Mouse (Mus musculus) embryonic facial prominence, embryonic 10.5 days (tissue): ENCODE data around the gene Sox13. TPM values are rescaled to one million over a fixed set of nuclear protein-coding genes. Genes with fewer than 3 reads are reported as not detected.

Experiments
- DNase-seq: peaks from one replicate; pipeline ENCODE4 v3.0.0-alpha.2; 2017; ENCODE audit warnings: low spot score
- H3K27ac ChIP-seq: fragments of 300-500 bp; sonication (generic); replicated peaks from 2 replicates; pipeline ENCODE4 v1.5.1; 2016; ENCODE audit warnings: mild to moderate bottlenecking
- H3K27me3 ChIP-seq: fragments of 300-500 bp; sonication (generic); replicated peaks from 2 replicates; pipeline ENCODE4 v1.6.1; 2016; ENCODE audit warnings: low read depth, mild to moderate bottlenecking; ENCODE audit not compliant: poor library complexity, severe bottlenecking
- H3K36me3 ChIP-seq: fragments of 300-500 bp; sonication (generic); replicated peaks from 2 replicates; pipeline ENCODE4 v1.6.1; 2016; ENCODE audit warnings: mild to moderate bottlenecking, moderate library complexity
- H3K4me1 ChIP-seq: fragments of 300-500 bp; sonication (generic); 2 replicates; pipeline ENCODE4 v1.6.1; 2016
- H3K4me3 ChIP-seq: fragments of 300-500 bp; sonication (generic); 2 replicates; pipeline ENCODE4 v1.5.1; 2016; ENCODE audit warnings: mild to moderate bottlenecking, moderate library complexity
- H3K9me3 ChIP-seq: fragments of 300-500 bp; sonication (generic); 2 replicates; pipeline ENCODE4 v1.6.1; 2016; ENCODE audit warnings: mild to moderate bottlenecking
- WGBS: fragments of 180-500 bp; shearing (Covaris S2); methylation state at CpG from one replicate; pipeline ENCODE4 v1.1.7; 2016; 5-methylcytosine and 5-hydroxymethylcytosine counted together
- polyA plus RNA-seq: library from polyadenylated mRNA; unstranded; fragments of >200 nt; fragmentation: Nextera tagmentation; extraction: Ambion mirVana; gene quantifications from 2 replicates; pipeline ENCODE4 v1.2.1, GENCODE M21; 2016

Sox13 gene
- polyA plus RNA-seq, 1 experiment from 2014 or later, result 12.1 TPM

DNA sequence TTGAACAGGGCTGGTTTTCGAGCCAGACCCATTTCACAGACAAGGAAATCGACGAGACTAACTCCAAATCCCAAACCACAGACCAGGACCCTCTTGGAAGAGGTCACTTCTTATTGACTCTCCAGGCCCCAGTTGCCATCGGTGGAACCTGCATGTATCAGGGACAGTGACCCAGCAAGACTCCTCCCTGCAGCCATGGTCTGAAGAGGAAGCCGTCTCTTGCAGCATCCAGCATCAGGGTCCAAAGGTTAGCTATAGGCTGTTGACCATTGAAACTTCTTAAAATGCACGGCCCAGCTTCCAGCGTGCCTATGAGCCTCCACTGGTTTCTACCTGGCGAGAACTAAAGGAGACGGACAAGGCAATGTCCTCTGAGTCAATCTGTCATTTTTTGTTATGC, 14.4 kb downstream of the Sox13 start:
- Histone ChIP-seq H3K4me1 (peaks cover 85% of the 10 kb centered on the region), H3K27me3 (no peaks in the 10 kb centered on the region), H3K36me3 (peaks cover 10% of the 10 kb centered on the region; the same call in 1 of the 2 replicates), H3K9me3 (no peaks in the 10 kb centered on the region), H3K4me3 (no peak overlapping the region; the same call in 1 of the 2 replicates), H3K27ac (peak overlapping the region; percentile 82)
- 49% methylated on average over 9 of the region's 9 CpGs for WGBS
- no peak for DNase-seq

DNA sequence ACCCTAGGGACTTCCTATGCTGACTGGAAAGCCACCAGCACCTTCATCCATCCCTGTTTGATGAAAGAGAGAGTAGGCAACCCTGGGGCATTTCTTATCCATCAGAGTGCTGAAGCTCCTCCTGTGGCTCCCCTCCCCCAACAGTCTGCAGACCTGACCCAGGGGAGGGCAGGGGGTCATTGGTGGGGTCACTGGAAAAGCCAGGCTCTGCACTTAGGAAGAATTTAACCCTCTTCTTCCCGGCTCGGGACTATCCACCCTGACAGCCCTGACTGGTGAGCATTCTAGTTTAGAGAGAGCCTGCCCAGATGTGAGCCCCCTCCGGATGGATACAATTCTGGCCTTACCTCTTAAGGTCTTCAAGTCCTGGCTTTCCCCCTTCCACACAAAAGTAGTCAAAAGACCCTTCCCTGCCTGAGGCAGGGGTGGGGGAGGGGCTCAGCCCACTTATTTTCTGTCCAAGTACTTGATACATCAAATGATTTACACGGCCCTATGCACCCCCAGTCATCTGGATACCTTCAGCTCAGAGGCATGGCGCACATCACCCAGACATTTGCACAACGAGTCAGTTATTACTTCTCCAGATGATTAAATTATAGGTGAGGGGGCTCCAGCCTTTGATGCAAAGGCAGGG, 15.2 kb downstream of the Sox13 start:
- no peaks in the 10 kb centered on the region for H3K27me3 ChIP-seq
- WGBS, result 5% methylated on average over 6 of the region's 6 CpGs
- DNase-seq, result peak; percentile 86
- peak overlapping the region; percentile 82 for H3K27ac ChIP-seq
- peaks cover 11% of the 10 kb centered on the region; the same call in 1 of the 2 replicates for H3K36me3 ChIP-seq
- no peaks in the 10 kb centered on the region for H3K9me3 ChIP-seq
- peaks cover 77% of the 10 kb centered on the region for H3K4me1 ChIP-seq
- H3K4me3 ChIP-seq, result peak overlapping the region; percentile 44

DNA sequence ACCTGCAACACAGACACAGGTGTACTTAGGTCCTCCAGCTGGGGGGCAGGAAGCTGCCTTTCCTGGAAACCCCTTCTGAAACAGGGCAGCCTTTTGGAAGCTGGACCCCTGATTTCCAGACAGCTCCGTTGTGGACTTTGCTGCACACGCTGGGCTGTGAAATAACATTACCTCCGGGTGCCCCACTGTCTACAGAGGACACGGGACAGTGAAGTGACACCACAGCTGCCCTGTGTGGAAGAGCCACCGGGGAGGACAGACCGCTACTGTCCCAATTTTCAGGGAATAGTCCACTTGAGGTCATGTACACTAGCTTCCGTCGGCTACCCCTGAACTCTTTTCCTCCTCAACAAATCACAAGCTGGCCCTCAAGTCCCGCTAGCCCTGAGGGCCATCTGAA, 15.9 kb downstream of the Sox13 start:
- peaks cover 70% of the 10 kb centered on the region for H3K4me1 ChIP-seq

DNA sequence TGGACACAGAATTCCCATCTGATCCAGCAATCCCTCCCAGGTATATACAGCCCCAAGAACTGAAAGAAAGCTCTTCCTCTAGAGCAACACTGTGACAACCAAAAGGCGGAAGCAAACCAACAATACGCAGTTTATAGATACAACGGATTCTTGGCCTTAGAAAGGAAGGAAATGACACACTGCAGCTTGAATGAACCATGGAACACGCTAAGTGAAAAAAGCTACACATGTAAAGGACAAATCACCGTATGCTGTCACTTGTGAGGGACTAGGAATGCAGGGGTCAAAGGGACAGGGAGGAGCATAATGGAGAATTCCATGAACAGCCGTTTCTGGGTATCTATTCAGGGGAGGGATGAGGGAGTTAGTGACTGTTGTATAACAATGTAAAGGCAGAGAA, 16.7 kb downstream of the Sox13 start:
- 47% methylated on average over 6 of the region's 6 CpGs for WGBS
- Histone ChIP-seq H3K36me3 (peaks cover 11% of the 10 kb centered on the region; the same call in 1 of the 2 replicates), H3K4me1 (peaks cover 62% of the 10 kb centered on the region), H3K27me3 (no peaks in the 10 kb centered on the region), H3K9me3 (no peaks in the 10 kb centered on the region), H3K4me3 (no peak overlapping the region), H3K27ac (peak overlapping the region; percentile 82; the same call in 1 of the 2 replicates)
- DNase-seq, result no peak

More for the DNA sequence above, 15.9 kb downstream of the Sox13 start:
- no peaks in the 10 kb centered on the region for H3K27me3 ChIP-seq
- peaks cover 11% of the 10 kb centered on the region; the same call in 1 of the 2 replicates for H3K36me3 ChIP-seq
- H3K27ac ChIP-seq, result peak overlapping the region; percentile 82
- DNase-seq, result no peak
- peak overlapping the region; percentile 44; the same call in 1 of the 2 replicates for H3K4me3 ChIP-seq
- WGBS, result 22% methylated on average over 9 of the region's 9 CpGs
- no peaks in the 10 kb centered on the region for H3K9me3 ChIP-seq

DNA sequence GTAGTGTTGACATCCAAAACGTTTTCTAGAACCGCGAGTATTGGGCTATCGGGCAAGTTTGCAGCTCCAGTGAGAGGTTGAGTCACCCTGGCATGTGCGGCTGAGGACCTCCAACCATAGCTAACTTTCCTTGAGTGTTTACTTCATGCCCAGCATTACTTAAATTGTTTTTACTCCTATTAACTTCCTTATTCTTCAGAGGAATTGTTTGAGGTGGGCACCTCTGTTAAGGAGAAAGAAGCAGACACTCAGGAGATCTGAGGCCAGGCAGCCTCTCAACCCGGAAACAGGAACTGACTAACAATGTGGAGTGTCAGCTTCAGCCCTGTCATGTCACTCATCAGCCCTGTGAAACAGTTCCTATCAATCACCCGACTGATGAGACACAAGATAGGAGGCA, 17.6 kb downstream of the Sox13 start:
- Histone ChIP-seq H3K27ac (peak overlapping the region; percentile 82; the same call in 1 of the 2 replicates), H3K27me3 (no peaks in the 10 kb centered on the region), H3K4me1 (peaks cover 53% of the 10 kb centered on the region)

DNA sequence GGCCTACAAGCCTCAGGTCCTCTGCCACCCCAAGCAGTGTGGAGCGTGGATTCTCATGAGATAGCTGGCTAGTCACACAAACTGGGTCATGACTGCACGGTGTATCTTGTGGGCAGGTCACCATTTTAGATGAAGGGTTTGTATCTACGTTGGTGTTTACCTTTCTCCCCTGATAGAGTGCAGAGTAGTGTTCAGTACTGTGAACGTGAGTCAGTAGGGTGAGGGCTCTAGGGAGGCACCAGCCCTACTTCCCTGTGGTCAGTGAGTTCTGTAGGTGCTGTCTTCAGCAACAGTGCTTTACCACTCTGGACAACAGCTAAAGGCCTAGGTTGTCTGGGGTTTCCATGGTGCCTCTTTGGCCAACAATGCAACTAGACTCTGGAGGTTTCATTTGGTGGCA, 20.2 kb downstream of the Sox13 start:
- DNase-seq, result no peak
- H3K27ac ChIP-seq, result no peak overlapping the region
- H3K36me3 ChIP-seq, result peaks cover 11% of the 10 kb centered on the region; the same call in 1 of the 2 replicates
- peaks cover 48% of the 10 kb centered on the region for H3K4me1 ChIP-seq
- H3K27me3 ChIP-seq, result peaks cover 10% of the 10 kb centered on the region; the same call in 1 of the 2 replicates
- WGBS, result 90% methylated on average over 4 of the region's 4 CpGs
- H3K4me3 ChIP-seq, result no peak overlapping the region
- no peaks in the 10 kb centered on the region for H3K9me3 ChIP-seq

More for the DNA sequence above, 17.6 kb downstream of the Sox13 start:
- Histone ChIP-seq H3K4me3 (no peak overlapping the region), H3K36me3 (peaks cover 11% of the 10 kb centered on the region; the same call in 1 of the 2 replicates), H3K9me3 (no peaks in the 10 kb centered on the region)
- WGBS, result 80% methylated on average over 7 of the region's 7 CpGs
- DNase-seq, result no peak

DNA sequence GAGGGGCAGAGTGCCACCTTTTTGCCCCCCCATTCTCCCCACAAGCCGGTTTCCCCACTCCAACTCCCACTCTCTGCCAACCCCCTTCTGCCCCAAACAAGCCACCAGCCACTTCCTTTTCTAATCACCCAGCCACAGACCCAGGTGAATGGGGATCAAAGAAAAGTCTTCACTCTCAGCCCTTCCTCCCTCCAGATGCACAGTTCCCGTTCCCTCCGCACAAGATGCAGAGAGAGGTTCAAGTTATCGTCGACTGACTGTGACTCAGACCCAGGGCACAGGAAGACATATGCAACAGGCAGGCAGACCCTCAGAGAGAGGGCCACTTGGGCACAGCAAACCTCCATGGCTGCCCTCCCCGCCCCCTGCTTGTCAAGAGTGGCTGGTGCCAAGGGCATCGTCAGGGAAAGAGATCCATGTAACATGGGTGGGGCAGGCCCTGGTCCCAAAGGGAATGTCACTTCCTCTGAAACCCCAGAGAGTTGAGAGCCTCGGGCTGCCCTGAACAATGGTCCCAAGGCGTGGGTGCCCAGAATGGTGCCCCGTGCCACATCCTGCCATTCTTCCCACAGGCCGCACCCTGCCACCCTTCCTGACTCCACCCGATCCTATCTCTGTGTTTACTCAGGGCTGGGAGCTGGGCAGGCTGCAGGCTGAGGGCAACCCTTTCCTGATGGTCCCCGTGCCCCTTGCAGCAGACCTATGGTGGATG, 24.0 kb downstream of the Sox13 start:
- peaks cover 14% of the 10 kb centered on the region; the same call in 1 of the 2 replicates for H3K27me3 ChIP-seq
- peaks cover 46% of the 10 kb centered on the region for H3K4me1 ChIP-seq
- 82% methylated on average over 13 of the region's 13 CpGs for WGBS

DNA sequence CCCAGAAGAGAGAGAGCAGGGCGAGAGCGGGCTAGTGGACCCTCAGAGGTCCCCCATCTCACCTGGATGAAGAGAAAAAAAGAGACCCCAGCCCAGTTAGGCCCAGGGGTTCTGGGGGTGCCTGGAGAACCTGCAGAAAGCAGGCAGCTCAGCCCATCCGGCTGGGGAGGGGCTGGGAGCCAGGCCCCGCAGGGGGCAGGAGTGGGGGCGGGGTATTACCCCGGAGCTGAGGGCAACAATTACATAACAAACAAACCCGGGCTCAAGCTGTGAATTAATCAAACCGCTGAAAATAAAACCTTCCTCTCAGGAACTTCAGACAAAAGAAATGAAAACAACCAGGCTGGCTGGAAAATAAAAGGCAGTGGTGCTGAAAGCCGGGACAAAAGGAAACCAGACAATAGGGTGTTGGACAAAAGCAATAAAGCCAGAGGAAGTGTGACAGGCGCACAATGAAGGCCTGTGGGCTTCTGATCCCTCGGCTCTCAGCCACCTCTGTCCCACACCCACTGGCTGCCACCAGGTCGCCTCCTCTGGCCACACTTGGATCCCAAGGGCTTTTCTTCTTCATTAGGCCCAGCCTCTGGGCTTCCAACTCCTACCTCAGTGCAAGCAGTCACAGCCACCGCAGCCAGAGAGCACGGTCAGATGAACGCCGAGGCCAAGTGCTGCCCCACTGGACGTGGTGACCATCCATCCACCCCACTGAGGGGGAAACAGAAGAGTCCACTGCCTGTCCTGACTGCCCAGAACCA, 26.5 kb downstream of the Sox13 start:
- peak; percentile 52 for DNase-seq
- Histone ChIP-seq H3K4me1 (peaks cover 56% of the 10 kb centered on the region), H3K36me3 (peaks cover 13% of the 10 kb centered on the region), H3K27me3 (peaks cover 14% of the 10 kb centered on the region; the same call in 1 of the 2 replicates), H3K9me3 (no peaks in the 10 kb centered on the region), H3K4me3 (peak overlapping the region; percentile 19), H3K27ac (peak overlapping the region; percentile 85)
- 12% methylated on average over 17 of the region's 17 CpGs for WGBS

More for the DNA sequence above, 24.0 kb downstream of the Sox13 start:
- Histone ChIP-seq H3K36me3 (peaks cover 8% of the 10 kb centered on the region), H3K4me3 (no peak overlapping the region), H3K27ac (no peak overlapping the region; the same call in 1 of the 2 replicates), H3K9me3 (no peaks in the 10 kb centered on the region)
- no peak for DNase-seq

DNA sequence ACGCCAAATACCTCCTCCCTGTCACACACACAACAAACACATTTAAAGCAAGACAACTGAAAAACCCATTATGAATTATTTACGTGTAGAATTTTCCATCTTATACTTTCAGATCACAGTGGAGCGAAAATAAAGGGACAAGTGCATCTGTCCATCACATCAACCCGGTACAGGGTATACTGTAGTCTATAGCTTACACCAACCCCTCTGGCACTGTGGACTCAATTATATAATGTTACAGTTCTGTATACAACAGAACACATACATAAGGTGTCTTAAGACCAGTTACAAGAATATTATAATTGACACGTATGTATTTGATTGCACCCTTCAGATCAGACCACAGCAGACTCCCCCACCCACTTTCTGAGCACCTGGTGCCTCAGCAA, 27.1 kb downstream of the Sox13 start:
- H3K4me3 ChIP-seq, result peak overlapping the region; percentile 19; the same call in 1 of the 2 replicates
- peak overlapping the region; percentile 85 for H3K27ac ChIP-seq

DNA sequence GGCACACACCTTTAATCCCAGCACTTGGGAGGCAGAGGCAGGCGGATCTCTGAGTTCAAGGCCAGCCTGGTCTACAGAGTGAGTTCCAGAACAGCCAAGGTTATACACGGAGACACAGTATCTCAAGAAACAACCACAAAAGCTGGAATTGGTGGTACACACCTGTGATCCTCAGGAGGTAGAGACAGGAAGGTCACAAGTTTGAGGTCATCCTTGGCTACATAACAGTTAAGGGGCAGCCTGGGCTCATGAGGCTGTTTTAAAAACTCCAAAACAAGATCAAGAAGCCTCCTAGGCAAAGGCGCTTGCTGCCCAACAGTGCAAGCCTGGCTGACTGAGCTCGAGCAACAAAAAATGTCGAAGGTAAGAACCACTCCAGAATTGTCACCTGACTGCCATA, 27.5 kb downstream of the Sox13 start:
- Histone ChIP-seq H3K9me3 (0 out of 2 replicates have a peak, but pooled peaks cover 3% of the 10 kb centered on the region), H3K4me3 (no peak overlapping the region), H3K4me1 (peaks cover 56% of the 10 kb centered on the region), H3K36me3 (peaks cover 22% of the 10 kb centered on the region), H3K27me3 (peaks cover 14% of the 10 kb centered on the region; the same call in 1 of the 2 replicates), H3K27ac (no peak overlapping the region)
- 91% methylated on average over 5 of the region's 5 CpGs for WGBS
- DNase-seq, result no peak

More for the DNA sequence above, 27.1 kb downstream of the Sox13 start:
- H3K4me1 ChIP-seq, result peaks cover 56% of the 10 kb centered on the region
- H3K27me3 ChIP-seq, result peaks cover 14% of the 10 kb centered on the region; the same call in 1 of the 2 replicates
- no peak for DNase-seq
- WGBS, result 71% methylated on average over 5 of the region's 5 CpGs
- peaks cover 18% of the 10 kb centered on the region for H3K36me3 ChIP-seq
- H3K9me3 ChIP-seq, result no peaks in the 10 kb centered on the region

DNA sequence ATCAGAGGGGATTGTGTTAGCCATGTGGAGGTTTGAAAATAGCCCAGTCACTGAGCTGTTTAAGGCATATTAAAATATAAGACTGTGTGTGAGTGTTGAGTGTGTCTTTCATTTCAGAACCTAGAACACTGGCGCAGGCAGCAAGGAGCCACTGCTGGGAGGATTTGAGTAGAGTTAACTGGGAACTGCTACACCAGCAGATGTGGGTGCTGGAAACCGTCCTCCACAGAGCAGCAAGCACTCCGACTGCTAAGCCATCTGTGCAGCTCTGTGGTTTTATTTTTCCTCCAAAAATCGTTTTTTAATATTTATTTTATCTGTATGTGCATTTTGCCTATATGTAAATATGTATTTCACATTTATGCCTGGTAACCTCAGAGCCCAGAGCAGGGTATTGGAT, 29.5 kb downstream of the Sox13 start:
- 74% methylated on average over 4 of the region's 4 CpGs for WGBS
- H3K27me3 ChIP-seq, result 0 out of 2 replicates have a peak, but pooled peaks cover 8% of the 10 kb centered on the region
- DNase-seq, result no peak
- peaks cover 42% of the 10 kb centered on the region for H3K36me3 ChIP-seq
- no peak overlapping the region for H3K4me3 ChIP-seq
- peaks cover 42% of the 10 kb centered on the region for H3K4me1 ChIP-seq
- H3K9me3 ChIP-seq, result 0 out of 2 replicates have a peak, but pooled peaks cover 6% of the 10 kb centered on the region
- no peak overlapping the region for H3K27ac ChIP-seq
